Mouse (Mus musculus) splenic B cell, adult 2 months (primary cell): ENCODE measurements at regions not wholly inside any gene's neighbourhood (a gene's known extent, or its start where the extent isn't known, plus 50 kb on each side); places are given as distances from the start of the nearest gene placed in this dataset.

Experiments used
- DNase-seq: peaks from one replicate; pipeline ENCODE4 v3.0.0-alpha.2; 2011; ENCODE audit warnings: low read depth, low spot score
- H3K27me3 ChIP-seq: 2 replicates; pipeline ENCODE4 v1.6.1; 2012; ENCODE audit warnings: mild to moderate bottlenecking, low read length, moderate library complexity, mixed read lengths; ENCODE audit not compliant: control insufficient read depth, poor library complexity, insufficient read depth, severe bottlenecking
- H3K36me3 ChIP-seq: 2 replicates; pipeline ENCODE4 v1.6.1; 2012; ENCODE audit warnings: mild to moderate bottlenecking, low read length, moderate library complexity, mixed read lengths; ENCODE audit not compliant: control insufficient read depth, poor library complexity, insufficient read depth, severe bottlenecking

DNA sequence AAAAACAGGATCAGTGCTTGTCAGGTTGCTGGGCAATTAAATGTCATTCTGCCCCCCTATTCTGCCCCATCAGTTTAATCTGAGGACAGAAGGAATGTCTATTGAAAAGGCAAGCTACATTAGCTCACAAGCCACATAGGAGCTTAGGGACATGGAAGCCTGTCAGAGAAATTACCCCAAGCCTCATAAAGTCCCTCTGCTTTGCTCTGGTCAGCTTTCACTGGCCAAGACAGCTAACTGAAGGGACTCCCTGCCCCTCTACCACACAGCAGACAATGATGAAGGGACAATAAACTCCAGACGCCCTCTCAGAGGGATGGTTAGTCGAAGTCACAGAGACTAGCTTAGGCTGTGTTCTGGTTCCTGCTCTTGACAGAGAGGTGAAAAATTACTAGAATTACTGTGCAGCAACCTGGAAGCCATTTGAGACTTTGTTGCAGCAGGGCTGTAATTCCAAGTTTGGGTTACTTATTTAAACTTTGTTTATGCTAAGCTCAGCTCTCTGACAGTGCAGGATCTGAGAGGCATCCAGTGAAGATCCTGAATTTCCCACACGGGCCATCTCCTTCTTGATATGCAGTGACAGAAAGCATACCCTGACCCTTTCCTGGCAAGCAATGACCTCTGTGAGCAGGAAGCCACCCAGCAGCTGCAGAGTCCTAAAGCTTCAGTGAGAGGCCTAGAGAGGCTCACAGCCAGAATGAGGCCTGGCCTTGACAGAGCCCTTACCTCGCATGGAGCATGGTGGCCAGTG, 95.2 kb upstream of the Tmtc1 start:
- H3K36me3 ChIP-seq, result no peaks in the 10 kb centered on the region
- DNase-seq, result no peak
- H3K27me3 ChIP-seq, result no peaks in the 10 kb centered on the region

DNA sequence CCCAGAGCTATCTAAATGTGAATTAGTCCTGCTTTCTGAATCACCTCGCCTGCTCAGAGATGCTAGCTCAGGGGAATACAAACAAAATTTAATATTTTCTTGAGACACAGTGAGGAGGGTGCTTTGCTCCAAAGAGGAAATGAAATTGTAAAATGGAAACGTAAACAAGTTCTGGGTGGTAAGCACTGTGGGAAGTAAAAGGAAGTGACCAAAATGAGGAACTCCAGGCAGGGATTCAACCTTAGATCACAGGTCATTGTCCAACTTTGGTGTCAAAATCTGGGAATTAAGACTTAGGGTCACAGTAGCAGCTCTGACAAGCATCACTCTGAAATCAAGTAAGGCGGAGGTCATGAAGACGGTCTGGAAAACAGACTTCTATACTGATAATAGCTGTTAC, 90.2 kb upstream of the Tmtc1 start:
- DNase-seq, result no peak
- Histone ChIP-seq H3K27me3 (no peaks in the 10 kb centered on the region), H3K36me3 (no peaks in the 10 kb centered on the region)

DNA sequence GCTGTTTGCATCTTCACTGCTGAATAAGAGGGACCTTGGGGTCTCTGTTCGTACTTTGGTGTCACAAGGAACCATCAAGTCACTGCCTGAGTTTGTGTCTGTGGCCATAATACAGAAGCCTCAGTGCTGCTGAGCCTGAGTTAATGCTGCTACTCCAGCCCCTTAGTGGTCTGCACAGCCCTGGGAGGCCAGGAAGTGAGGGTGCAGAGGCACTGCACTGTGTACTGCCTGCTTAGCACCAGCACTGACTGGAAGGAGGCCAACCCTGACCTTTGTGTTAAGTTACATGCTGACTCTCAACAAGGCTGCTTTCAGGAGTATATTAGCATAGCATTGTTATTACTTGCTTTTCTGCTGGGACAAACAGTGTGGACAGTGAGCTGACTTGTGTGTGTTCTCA, 86.9 kb upstream of the Tmtc1 start:
- Histone ChIP-seq H3K36me3 (no peaks in the 10 kb centered on the region), H3K27me3 (no peaks in the 10 kb centered on the region)
- no peak for DNase-seq

DNA sequence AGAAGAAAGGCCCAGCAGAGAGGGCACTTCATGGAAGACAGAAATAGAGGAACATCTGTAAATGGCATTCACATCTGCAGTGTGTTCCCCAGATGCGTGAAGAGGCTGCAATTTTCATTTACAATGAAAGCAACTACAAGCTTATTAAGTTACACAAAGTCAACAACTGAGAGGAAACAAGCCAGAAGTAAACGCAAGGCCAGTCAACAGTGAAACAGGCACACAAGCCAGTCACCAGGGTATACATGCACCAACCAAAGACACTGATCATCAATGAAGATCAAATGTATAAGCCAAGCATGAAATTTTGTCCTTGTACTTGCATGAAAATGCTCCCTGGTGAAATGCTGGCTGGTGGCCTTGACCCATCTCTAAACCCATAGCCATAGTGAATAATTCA, 84.4 kb upstream of the Tmtc1 start:
- H3K36me3 ChIP-seq, result no peaks in the 10 kb centered on the region
- no peaks in the 10 kb centered on the region for H3K27me3 ChIP-seq
- no peak for DNase-seq

DNA sequence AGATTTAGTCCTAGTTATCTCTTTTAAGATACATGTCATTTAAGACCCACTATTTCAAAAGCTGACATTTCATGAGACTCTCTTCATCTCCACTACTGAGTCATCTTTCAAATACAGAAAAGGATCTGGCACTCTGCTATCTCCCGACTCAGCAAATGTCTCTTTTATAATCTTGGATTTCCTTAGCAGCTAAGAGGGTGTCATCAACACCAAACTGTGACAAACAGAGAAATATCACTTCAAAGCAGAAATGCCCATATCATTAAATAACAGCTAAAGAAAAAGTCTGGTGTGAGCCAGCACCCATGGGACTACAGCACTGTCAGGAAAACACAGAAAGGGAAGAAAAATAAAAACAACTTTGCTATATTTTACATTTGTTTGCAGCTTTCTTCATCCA, 78.7 kb upstream of the Tmtc1 start:
- Histone ChIP-seq H3K36me3 (no peaks in the 10 kb centered on the region), H3K27me3 (no peaks in the 10 kb centered on the region)
- no peak for DNase-seq

DNA sequence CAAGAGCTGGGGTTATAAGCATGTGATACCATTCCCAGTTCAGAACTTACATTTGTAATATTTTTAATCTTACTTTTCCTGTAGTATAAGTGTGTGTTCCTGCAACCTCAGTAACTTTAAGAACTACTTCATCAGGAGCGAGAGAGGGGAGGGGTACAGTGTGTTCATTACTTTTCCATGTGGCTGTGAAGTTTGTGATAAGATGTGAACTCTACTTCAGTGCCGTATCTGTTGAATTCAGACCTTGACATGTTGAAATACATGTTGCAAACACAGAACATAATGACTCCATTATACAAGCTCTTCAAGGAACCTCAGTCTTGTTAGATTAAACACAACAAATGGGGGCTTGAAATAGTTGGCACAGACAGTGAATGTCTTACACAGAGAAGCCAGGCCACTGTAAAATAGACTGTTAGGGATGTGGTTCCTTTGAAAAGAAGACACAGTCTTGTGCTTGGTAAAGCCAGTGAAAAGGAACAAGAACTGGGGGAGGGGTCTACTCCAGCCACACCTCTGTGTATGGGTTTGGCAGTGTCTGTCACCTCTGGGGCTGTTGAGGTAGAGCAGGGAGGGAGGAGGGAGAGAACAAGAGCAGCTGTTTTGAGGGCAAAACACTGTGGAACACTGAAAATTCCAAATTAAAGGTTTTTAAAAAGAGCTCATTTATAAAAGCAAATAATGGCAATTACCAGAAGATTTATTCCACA, 73.5 kb upstream of the Tmtc1 start:
- no peaks in the 10 kb centered on the region for H3K27me3 ChIP-seq
- no peak for DNase-seq
- no peaks in the 10 kb centered on the region for H3K36me3 ChIP-seq

DNA sequence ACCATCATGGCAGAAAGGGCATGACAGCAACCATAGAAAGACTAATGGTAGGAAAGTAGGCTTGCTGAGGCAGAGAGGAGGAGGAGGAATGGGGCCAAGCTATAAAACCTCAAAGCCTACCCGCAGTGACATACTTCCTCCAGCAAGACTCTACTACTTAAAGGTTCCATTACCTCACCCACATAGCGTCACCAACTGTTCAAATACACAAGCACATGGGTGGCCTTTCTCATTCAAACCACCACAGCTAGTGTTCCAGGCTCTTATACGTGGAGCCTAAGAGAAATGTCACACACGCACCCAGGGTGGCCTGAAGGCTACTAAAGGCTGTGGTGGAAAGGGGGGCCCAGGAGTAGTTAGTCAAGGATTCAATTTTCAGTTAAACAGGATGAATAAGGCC, 72.5 kb upstream of the Tmtc1 start:
- no peak for DNase-seq
- H3K27me3 ChIP-seq, result no peaks in the 10 kb centered on the region
- H3K36me3 ChIP-seq, result no peaks in the 10 kb centered on the region

DNA sequence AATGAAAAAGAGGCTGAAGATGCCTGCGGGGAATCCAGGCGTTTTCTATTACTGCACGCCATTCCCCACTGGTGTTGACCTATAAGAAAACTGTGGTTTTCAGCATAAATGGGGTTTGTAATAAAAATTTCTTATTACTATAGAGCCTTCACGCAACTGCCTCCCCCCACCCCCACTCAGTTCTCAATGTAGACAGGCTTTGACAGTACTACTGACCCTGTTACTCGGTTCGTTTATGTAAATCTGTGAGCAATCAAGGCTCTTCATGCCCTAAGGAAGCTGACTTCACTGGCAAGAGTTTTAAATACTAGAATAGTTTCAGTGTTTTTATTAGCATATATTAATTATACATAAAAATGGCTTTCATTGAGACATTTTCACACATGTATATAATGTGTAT, 70.9 kb upstream of the Tmtc1 start:
- no peaks in the 10 kb centered on the region for H3K27me3 ChIP-seq
- DNase-seq, result no peak
- H3K36me3 ChIP-seq, result no peaks in the 10 kb centered on the region

DNA sequence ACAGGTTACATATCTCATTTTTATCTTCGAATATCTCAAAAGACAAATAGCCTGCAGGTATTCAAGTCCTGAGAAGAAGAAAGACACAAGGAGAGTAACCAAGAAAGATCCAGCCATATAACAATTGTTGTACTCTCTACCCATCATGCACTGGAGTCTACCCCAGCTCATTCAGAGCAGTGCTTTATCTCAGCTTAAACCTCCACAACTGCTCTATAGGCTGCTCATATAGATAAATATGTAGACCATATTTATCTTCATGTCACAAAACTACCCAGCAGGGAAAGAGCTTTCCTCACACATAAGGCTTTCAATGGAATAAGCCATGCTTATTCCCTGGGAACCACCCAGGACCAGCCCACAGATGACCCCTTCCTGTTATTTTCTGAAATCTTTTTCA, 70.5 kb upstream of the Tmtc1 start:
- H3K27me3 ChIP-seq, result no peaks in the 10 kb centered on the region
- H3K36me3 ChIP-seq, result no peaks in the 10 kb centered on the region
- no peak for DNase-seq

DNA sequence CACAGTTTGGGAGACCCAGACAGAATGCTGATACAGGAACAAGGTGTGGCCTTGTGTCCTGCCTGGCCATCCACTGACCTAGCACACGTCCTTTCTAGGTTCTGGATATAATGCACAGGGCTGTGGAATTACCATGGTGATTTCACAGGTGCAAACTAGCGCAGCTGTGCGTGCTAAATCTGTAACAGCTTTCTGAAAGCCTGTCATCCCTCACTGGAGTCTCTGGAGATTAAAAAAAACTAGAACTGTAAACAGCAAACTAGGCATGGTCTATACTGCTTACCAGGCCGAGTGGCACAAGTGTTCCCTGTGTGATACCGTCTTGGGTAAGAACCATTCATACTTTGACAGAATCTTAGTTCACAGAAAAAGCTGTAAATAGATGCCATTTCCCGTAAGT, 69.9 kb upstream of the Tmtc1 start:
- no peaks in the 10 kb centered on the region for H3K27me3 ChIP-seq
- DNase-seq, result no peak
- H3K36me3 ChIP-seq, result no peaks in the 10 kb centered on the region

DNA sequence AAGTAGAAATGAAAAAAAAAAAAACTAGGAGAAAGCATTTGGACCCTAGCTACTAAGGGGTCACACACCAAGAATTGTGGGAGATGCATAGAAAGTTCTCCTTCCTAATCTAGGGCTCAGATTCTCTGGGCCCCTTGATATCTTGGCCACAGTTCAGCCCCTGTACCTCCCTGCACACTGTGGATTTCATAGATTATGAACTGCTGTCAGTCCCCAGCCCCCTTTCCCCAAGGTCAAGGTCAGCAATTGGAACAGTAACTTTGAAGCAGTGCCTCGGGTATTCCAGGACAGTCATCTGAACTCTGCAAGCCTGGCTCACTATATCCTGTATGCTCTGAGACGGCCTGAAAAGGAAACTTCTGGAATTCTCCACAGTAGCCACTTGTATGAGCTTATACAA, 68.9 kb upstream of the Tmtc1 start:
- Histone ChIP-seq H3K27me3 (no peaks in the 10 kb centered on the region), H3K36me3 (no peaks in the 10 kb centered on the region)
- DNase-seq, result no peak

DNA sequence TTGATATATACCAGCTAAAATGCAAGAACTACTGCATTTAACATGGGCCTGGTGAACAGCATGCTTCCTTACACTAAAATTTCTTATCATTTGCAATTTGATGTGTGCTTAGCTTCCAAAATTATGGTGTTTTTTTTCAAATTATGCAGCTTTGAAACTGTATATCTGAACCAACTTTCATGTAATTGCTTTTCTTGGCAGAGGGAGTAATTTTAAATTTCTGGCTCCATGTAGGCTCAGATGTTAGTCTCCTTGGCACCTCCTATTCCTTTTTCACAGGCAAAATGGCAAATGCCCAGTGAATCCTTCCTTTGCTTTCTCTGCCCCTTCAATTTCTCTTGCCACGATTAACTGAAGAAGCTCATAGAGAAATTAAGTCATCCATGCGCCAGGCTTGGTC, 61.1 kb upstream of the Tmtc1 start:
- no peaks in the 10 kb centered on the region for H3K27me3 ChIP-seq
- no peaks in the 10 kb centered on the region for H3K36me3 ChIP-seq
- no peak for DNase-seq

DNA sequence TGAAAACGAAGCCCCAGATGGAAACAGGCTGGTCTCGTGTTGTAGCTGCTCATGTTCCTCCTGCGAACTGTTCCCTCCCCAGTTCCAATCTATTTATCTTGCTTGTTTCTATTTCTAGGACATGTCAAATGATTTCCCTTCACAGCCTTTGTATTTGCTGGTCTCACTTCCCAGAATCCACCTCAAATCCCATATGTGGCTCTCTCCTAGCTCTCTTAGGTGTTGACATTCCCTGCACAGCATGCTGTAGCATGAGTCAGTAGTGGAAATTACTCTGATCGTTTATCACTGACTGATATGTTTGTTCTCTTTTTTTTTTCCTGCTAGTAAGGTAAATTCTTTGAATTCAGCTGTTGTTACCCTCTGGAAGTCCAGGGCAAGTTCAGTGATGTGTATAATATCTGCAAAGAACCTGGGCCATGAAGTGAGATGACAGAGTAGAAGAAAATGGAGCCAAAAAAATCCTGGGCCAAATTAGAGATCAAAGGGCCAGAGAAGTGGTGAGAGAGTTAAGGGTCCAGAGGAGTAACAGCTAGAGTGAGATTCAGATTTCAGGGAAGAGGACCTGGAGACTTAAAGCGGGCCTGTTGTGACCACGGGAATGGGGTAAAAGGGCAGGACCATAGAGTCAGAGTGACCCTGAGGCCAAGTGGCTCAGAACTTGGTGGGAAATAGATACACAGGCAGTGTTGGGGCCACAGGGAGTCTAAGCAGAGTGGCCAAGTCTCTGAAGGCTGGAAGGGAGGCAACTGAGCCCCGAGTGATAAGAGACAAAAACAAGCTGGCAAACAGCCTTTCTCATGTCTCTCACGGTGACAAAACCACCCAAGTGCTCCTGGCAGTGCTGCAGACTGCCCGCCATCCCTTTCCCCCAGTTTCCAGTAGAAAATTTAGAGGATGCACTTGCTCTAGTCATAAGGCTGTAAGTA, 56.3 kb upstream of the Tmtc1 start:
- DNase-seq, result no peak
- no peaks in the 10 kb centered on the region for H3K27me3 ChIP-seq
- H3K36me3 ChIP-seq, result no peaks in the 10 kb centered on the region
